Mouse (Mus musculus): ENCODE results near the gene Aadac. TPM values are rescaled to one million over a fixed set of nuclear protein-coding genes. Genes with fewer than 3 reads are reported as not detected.

Gene Aadac
- total RNA-seq, 2 experiments from 2014 or later: not detected

- TF ChIP-seq CTCF (conservative IDR thresholded peaks at IDR 0.05): no peak
- no peak for DNase-seq (ENCODE audit: low spot score in 2 of 2)
- H3K4me3 ChIP-seq: no peak overlapping the region
- no peak overlapping the region for H3K27ac ChIP-seq
Observed at GRCm38 (mm10) chr3:60082746-60083145, 57.2 kb downstream of the Aadac start.

- Histone ChIP-seq H3K27ac (no peak overlapping the region), H3K4me3 (no peak overlapping the region)
- TF ChIP-seq CTCF (conservative IDR thresholded peaks at IDR 0.05): no peak
- DNase-seq (ENCODE audit: low spot score in 2 of 2): no peak
Observed at GRCm38 (mm10) chr3:60085729-60086128, 60.2 kb downstream of the Aadac start.

Other genes starting within 250 kb of the Aadac start
- not detected for gene Gm8298, start 164.7 kb upstream of the Aadac start, total RNA-seq (2021)
- not detected for gene C130079G13Rik, start 100.5 kb upstream of the Aadac start, total RNA-seq (2021)
- not detected for gene Aadacl2, start 19.0 kb upstream of the Aadac start, total RNA-seq (2021)
- not detected for gene Sucnr1, start 56.2 kb downstream of the Aadac start, total RNA-seq (2021)